Comparison of ENCODE assay signal across 19 mouse cellular contexts in genomic region chr14:120520843-120521242, GRCm38 (mm10). TPM values are rescaled to one million over a fixed set of nuclear protein-coding genes. Genes with fewer than 3 reads are reported as not detected.
A peak's percentile ranks its signal among the peaks of the same experiment; 100 is the strongest.
DNase-seq lines count a peak whose midpoint lies in the region; ATAC-seq and TF ChIP-seq lines count a peak whose summit lies in the region.
"Had no signal": no experiment of that assay in that cellular context is flagged by ENCODE, and none has a peak within 500 bp of the region (broad histone marks: within the 10 kb centered on the region; RNA-seq: fewer than 3 reads in every experiment).

No protein-coding gene starts in this region.

- peak overlapping the region; percentile 16; the same call in 1 of the 2 replicates for H3K27ac ChIP-seq in kidney, adult 2 months (ENCODE audit: insufficient read depth, low read depth, low read length)
- H3K27ac ChIP-seq in kidney, embryonic 16.5 days (ENCODE audit: low read length), result no peak overlapping the region
- H3K27ac ChIP-seq in liver, embryonic 11.5 days (ENCODE audit: low read depth, low read length), result no peak overlapping the region
- H3K27ac ChIP-seq: layer of hippocampus, adult 2 months; left cerebral cortex, adult 2 months; limb, embryonic 12.5 days; midbrain, embryonic 15.5 days; neural tube, embryonic 13.5 days had no signal

- 70% methylated on average over 3 of the region's 3 CpGs for WGBS in kidney, adult 2 months
- WGBS in kidney, embryonic 16.5 days, result 57% methylated on average over 3 of the region's 3 CpGs
- WGBS in liver, embryonic 11.5 days, result 28% methylated on average over 3 of the region's 3 CpGs

- no peak for TF ChIP-seq CTCF in kidney, adult 2 months (conservative IDR thresholded peaks at IDR 0.05; ENCODE audit: insufficient read depth, insufficient read length, low read depth, low read length)

- H3K9me3 ChIP-seq in kidney, embryonic 16.5 days (ENCODE audit: low read length), result no peaks in the 10 kb centered on the region
- no peaks in the 10 kb centered on the region for H3K9me3 ChIP-seq in liver, embryonic 11.5 days (ENCODE audit: control insufficient read depth, low read length)
- H3K9me3 ChIP-seq: limb, embryonic 12.5 days; midbrain, embryonic 15.5 days; neural tube, embryonic 13.5 days had no signal

- H3K36me3 ChIP-seq in kidney, adult 2 months (ENCODE audit: control insufficient read depth, insufficient read depth, low read length), result no peaks in the 10 kb centered on the region
- no peaks in the 10 kb centered on the region for H3K36me3 ChIP-seq in kidney, embryonic 16.5 days (ENCODE audit: insufficient read depth, low read length)
- H3K36me3 ChIP-seq in liver, embryonic 11.5 days (ENCODE audit: control insufficient read depth, insufficient read depth, low read length), result no peaks in the 10 kb centered on the region
- H3K36me3 ChIP-seq: limb, embryonic 12.5 days; midbrain, embryonic 15.5 days; neural tube, embryonic 13.5 days had no signal

- no peak overlapping the region for H3K4me3 ChIP-seq in kidney, adult 2 months (ENCODE audit: insufficient read depth, low read depth, low read length)
- H3K4me3 ChIP-seq in kidney, embryonic 16.5 days (ENCODE audit: low read length), result no peak overlapping the region
- H3K4me3 ChIP-seq in liver, embryonic 11.5 days (ENCODE audit: low read depth, low read length), result no peak overlapping the region
- H3K4me3 ChIP-seq: layer of hippocampus, adult 2 months; left cerebral cortex, adult 2 months; limb, embryonic 12.5 days; midbrain, embryonic 15.5 days; neural tube, embryonic 13.5 days had no signal

- no peak overlapping the region for H3K9ac ChIP-seq in kidney, embryonic 16.5 days (replicated peaks; ENCODE audit: low read length)
- no peak overlapping the region for H3K9ac ChIP-seq in liver, embryonic 11.5 days (ENCODE audit: low read depth, low read length)
- H3K9ac ChIP-seq: limb, embryonic 12.5 days; midbrain, embryonic 15.5 days; neural tube, embryonic 13.5 days had no signal

- no peak for DNase-seq in kidney, adult 2 months
- DNase-seq in liver, embryonic 11.5 days (ENCODE audit: low spot score), result no peak
- no peak for DNase-seq in ovary, adult 18-20 months (ENCODE audit: low spot score)
- no peak for DNase-seq in kidney, postnatal 25 days
- DNase-seq in layer of hippocampus, postnatal 10 days (ENCODE audit: low spot score in 2 of 2), result no peak
- DNase-seq: cerebellum, adult 8-10 months; heart, postnatal 14 days; kidney, adult 9 months; lung, postnatal 14 days had no signal

- ATAC-seq in kidney, embryonic 16.5 days (ENCODE audit: low FRiP score, low TSS enrichment), result no peak
- peak; percentile 30 for ATAC-seq in activated CD4-positive, CD25-positive, alpha-beta regulatory T cell, adult 4 months
- peak; percentile 41; the same call in 1 of the 2 replicates for ATAC-seq in liver, embryonic 11.5 days (replicated peaks; ENCODE audit: low FRiP score)
- ATAC-seq in megakaryocyte progenitor cell, adult 5-6 weeks (replicated peaks; ENCODE audit: poor library complexity), result peak; percentile 80
- ATAC-seq: forebrain, embryonic 16.5 days; hindbrain, embryonic 16.5 days; midbrain, embryonic 15.5 days had no signal

- no peaks in the 10 kb centered on the region for H3K4me1 ChIP-seq in kidney, adult 2 months (ENCODE audit: control insufficient read depth, insufficient read depth, low read length)
- H3K4me1 ChIP-seq in kidney, embryonic 16.5 days (ENCODE audit: insufficient read depth, low read length), result no peaks in the 10 kb centered on the region
- H3K4me1 ChIP-seq in liver, embryonic 11.5 days (replicated peaks; ENCODE audit: control insufficient read depth, insufficient read depth, low read length), result peaks cover 13% of the 10 kb centered on the region
- H3K4me1 ChIP-seq: limb, embryonic 12.5 days; midbrain, embryonic 15.5 days; neural tube, embryonic 13.5 days had no signal

- H3K4me2 ChIP-seq in kidney, embryonic 16.5 days (replicated peaks; ENCODE audit: low read depth, low read length), result no peak overlapping the region
- H3K4me2 ChIP-seq in liver, embryonic 11.5 days, result no peak overlapping the region
- H3K4me2 ChIP-seq: limb, embryonic 12.5 days; midbrain, embryonic 15.5 days; neural tube, embryonic 13.5 days had no signal

- no peak for TF ChIP-seq POLR2A in kidney, adult 2 months (IDR thresholded peaks at IDR 0.05; ENCODE audit: low read depth, low read length)

- H3K27me3 ChIP-seq in kidney, adult 2 months (replicated peaks; ENCODE audit: control insufficient read depth, insufficient read depth, low read length), result no peaks in the 10 kb centered on the region
- no peaks in the 10 kb centered on the region for H3K27me3 ChIP-seq in kidney, embryonic 16.5 days (ENCODE audit: insufficient read depth, low read length)
- H3K27me3 ChIP-seq in liver, embryonic 11.5 days (replicated peaks; ENCODE audit: control insufficient read depth, insufficient read depth, low read length), result no peaks in the 10 kb centered on the region
- H3K27me3 ChIP-seq: limb, embryonic 12.5 days; midbrain, embryonic 15.5 days; neural tube, embryonic 13.5 days had no signal

RNA-seq across cellular contexts. Expression of gene Rap2a, which starts 42.6 kb away (rescaled TPM):
- polyA plus RNA-seq in kidney, adult 2 months (2012; rRNA removed), result 9.7 and 12.4 TPM in 2 replicates
- 5.9 and 7.3 TPM in 2 replicates for polyA plus RNA-seq in kidney, embryonic 16.5 days (2015; fragmentation: Nextera tagmentation; extraction: Ambion mirVana)
- 1 to 10 TPM; 1.0 to 1.2 TPM for polyA plus RNA-seq in activated CD4-positive, CD25-positive, alpha-beta regulatory T cell, adult 4 months (2017; shearing (Covaris generic))
- 6.8 and 7.8 TPM in 2 replicates for polyA plus RNA-seq in liver, embryonic 11.5 days (2014; fragmentation: Nextera tagmentation; extraction: Ambion mirVana)
- total RNA-seq in megakaryocyte progenitor cell, adult 5-6 weeks (2015), result 7.3 and 10.0 TPM in 2 replicates
- total RNA-seq in megakaryocyte progenitor cell, adult 5-6 weeks (2017), result 4.7 and 5.5 TPM in 2 replicates
- total RNA-seq in layer of hippocampus, postnatal 10 days (2021), result 10 to 100 TPM; 79.1 to 87.2 TPM
